Mouse (Mus musculus) cortical plate, adult 2 months (tissue): ENCODE results near the gene Gabra4. TPM values are rescaled to one million over a fixed set of nuclear protein-coding genes. Genes with fewer than 3 reads are reported as not detected.

Experiments
- H3K27ac ChIP-seq: fragments of 200-500 bp; 2 replicates; pipeline ENCODE4 v1.5.1; 2012; ENCODE audit warnings: low read length, control low read depth, inconsistent platforms; ENCODE audit not compliant: insufficient read depth
- H3K4me1 ChIP-seq: fragments of 200-500 bp; 2 replicates; pipeline ENCODE4 v1.6.1; 2011; ENCODE audit warnings: low read length; ENCODE audit not compliant: control insufficient read depth, insufficient read depth
- H3K4me3 ChIP-seq: fragments of 200-500 bp; 2 replicates; pipeline ENCODE4 v1.5.1; 2011; ENCODE audit warnings: mild to moderate bottlenecking, low read length, control low read depth; ENCODE audit not compliant: insufficient read depth
- CTCF ChIP-seq: fragments of 200-500 bp; IDR thresholded peaks from 2 replicates; pipeline ENCODE4 v1.5.1; 2011; ENCODE audit warnings: mild to moderate bottlenecking, control low read depth, low read length; ENCODE audit not compliant: insufficient read depth; ENCODE audit errors: extremely low read depth
- POLR2A ChIP-seq: fragments of 200-500 bp; IDR thresholded peaks from 2 replicates; pipeline ENCODE4 v1.6.1; 2011; ENCODE audit warnings: mild to moderate bottlenecking, low read length, control low read depth; ENCODE audit not compliant: insufficient read depth; ENCODE audit errors: extremely low read depth
- polyA plus RNA-seq: library from polyadenylated mRNA; depleted of rRNA; stranded (reverse); fragments of >200 nt; gene quantifications from 2 replicates; pipeline ENCODE4 v1.2.3, GENCODE M21; 2012; rRNA removed

The Gabra4 gene
- polyA plus RNA-seq = 55.4 and 56.4 TPM in 2 replicates

DNA sequence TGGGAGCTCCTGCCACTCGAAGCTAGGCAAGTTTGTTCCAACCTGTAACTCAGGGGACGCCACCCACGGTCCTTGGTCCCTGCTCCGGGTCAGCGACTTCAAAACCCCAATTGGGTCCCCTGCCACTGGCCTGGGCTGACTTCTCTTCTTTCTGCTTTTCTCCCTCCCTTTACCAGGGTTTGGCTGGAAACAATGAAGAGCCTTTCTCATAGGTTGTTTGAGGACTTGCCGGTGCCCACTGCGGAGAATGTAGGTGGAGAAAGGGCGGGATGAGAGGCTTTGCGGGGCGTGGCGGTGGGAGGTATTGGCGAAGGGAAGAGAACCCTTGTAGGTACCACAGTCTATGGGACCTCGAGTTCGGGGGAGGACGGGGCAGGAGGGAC, at the start of gene Gabra4:
Gabra4 (minus strand) TSS at position 194 of the 383 bp plus-strand sequence.
- H3K27ac ChIP-seq = peak within 1 kb of the TSS; percentile 58
- H3K4me1 ChIP-seq = peaks cover 4% of the 10 kb centered on the region; the same call in 1 of the 2 replicates
- H3K4me3 ChIP-seq = peak within 1 kb of the TSS; percentile 98
- no peak for TF ChIP-seq CTCF
- TF ChIP-seq POLR2A = no peak

DNA sequence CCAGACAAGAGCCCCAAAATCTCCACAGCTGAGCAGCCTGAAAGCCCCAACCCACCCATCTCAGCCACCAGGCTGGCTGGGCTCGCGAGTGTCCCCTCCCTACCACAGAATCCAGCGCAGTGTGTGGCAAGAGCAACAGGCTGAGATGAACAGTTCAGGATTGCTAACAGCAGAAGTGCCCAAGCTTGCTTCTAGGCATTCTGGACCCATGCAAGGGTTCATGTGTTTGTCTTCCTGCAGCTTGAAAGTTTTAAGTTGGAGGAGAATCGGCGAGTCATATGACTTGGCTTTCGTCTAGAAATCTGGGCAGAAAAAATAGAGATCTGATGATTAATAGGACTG, 43.1 kb upstream of the Gabra4 start:
- Histone ChIP-seq H3K4me1 (no peaks in the 10 kb centered on the region), H3K4me3 (peak overlapping the region; percentile 82), H3K27ac (peak overlapping the region; percentile 7)
- TF ChIP-seq POLR2A = no peak
- no peak for TF ChIP-seq CTCF

DNA sequence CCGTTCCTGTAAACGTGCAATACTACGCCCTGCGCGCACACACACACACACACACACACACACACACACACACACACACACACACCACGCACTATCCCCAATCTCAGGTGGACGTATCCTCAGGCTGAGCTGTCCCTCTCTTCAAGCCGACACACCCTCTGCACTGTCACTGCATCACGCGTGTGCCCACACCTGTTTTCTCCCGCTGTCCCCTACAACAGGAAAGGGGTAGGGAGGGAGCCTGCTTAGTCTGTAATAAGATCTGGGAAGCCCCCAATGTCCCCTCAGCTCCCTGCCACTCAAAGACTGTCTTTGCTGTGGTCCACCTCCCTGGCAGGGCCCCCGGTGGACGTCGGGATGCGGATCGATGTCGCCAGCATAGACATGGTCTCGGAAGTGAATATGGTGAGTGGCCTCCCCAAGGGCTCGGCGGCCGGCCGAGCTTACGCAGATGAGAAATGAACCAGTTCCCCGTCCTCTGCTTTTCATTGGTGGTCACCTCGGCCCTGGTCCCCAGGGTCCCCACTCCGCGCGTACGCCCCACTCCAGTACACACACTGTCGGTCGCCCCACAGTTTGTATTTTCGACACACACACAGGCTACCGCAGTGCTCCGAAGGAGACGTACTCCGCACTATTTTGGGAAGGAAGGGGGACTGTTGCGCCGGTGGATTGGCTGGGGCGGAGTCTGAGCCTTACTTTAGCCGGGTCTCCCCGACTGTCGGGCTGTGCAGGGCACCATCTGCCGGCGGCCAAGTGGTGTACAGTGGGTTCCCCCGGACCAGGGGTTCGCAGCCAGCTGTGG, 42.6 kb upstream of the Gabra4 start:
- H3K27ac ChIP-seq = peak overlapping the region; percentile 7
- TF ChIP-seq CTCF = 0 out of 2 replicates have a peak, but pooled peaks have one; percentile 1
- TF ChIP-seq POLR2A = peak; percentile 45; the same call in 1 of the 2 replicates
- H3K4me3 ChIP-seq = peak overlapping the region; percentile 82
- no peaks in the 10 kb centered on the region for H3K4me1 ChIP-seq

DNA sequence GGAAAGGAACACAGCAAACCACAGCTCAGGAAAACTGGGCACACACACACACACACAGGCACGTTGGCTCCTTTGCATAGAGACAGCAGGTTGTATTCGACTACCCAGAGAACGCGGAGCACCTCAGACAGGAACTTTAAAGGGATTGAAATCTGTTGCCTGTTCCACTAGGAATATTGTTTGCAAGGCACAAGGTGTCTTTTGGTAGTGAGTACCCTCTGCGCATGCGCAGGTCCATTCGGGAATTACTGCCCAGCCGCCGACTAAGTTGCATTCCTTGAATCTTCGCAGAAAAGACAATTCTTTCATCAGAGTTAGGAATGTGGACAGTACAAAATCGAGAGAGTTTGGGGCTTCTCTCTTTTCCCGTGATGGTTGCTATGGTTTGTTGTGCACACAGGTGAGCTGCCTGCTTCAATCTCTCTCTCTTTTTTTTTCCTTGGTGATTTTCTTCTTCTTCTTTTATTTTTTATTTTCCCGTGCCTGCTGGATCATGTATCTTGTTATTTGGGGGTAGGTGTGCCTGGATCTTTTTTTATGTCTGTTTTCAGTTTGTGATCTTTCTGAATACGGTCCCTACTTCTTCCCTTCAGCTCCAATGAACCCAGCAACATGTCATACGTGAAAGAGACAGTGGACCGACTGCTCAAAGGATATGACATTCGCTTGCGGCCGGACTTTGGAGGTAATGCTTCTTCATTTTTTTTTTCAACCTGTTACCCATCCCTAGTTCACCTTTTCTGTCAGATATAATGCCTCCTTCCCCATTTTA, 41.8 kb upstream of the Gabra4 start:
- TF ChIP-seq CTCF (no peak), POLR2A (peak; percentile 45; the same call in 1 of the 2 replicates)
- Histone ChIP-seq H3K4me3 (peak overlapping the region; percentile 82), H3K27ac (0 out of 2 replicates have a peak overlapping the region, but pooled peaks have one; percentile 7), H3K4me1 (no peaks in the 10 kb centered on the region)

DNA sequence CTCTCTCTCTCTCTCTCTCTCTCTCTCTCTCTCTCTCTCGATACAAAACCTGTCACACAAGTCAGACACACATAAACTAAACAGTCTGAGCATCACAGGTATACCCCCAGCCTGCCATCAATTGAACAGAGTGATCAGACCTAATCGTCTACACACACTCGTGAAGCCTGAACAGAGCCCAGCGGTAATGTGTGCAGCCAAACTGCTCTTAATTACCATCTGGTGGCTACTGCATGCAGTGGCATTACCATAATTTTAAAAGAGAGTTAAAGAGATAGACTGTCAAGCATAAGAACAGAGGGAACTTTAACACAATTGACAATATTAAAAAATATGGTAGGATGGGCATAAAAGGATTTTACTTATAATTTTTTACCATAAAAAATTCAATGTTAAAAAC, 7.5 kb upstream of the Gabra4 start:
- H3K4me3 ChIP-seq = no peak overlapping the region
- no peak for TF ChIP-seq CTCF
- no peak for TF ChIP-seq POLR2A
- no peak overlapping the region for H3K27ac ChIP-seq
- H3K4me1 ChIP-seq = no peaks in the 10 kb centered on the region

DNA sequence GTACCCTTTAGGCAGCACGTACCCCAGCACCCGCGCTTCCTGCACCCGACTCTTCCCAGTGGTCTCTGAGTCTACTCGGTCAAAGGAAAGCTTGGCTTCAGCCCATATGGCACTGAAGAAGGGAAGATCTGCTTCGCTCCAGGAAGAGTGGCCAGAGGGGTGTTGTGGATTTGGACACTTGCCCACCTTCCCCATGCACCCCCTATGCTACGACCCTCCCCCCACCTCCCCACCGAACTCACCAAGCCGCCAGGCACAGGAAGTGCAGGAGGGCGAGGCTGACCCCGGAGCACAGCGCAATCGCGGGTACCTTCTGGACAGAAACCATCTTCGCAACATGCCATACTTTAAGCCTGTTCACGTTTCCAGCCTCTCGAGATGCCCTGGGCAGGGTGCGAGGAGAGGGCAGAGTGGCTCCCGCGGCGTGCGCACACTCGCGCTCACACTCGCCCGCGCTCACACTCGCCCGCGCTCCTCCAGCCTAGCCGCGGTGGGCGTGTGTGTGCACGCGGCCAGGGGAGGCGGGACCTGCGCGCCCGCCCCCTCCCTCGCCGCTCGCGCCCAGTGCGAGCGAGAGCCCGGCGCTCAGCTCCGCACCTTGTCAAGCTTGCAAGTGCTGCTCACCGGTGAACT, 510 bp downstream of the Gabra4 start, which contains the start of gene Gabrb1:
Gabrb1 (plus strand) TSS at position 632 of the 633 bp plus-strand sequence.
- H3K27ac ChIP-seq = peak within 1 kb of the TSS; percentile 58
- H3K4me3 ChIP-seq = peak within 1 kb of the TSS; percentile 98
- TF ChIP-seq CTCF (no peak), POLR2A (peak; percentile 52; the same call in 1 of the 2 replicates)
- H3K4me1 ChIP-seq = peaks cover 4% of the 10 kb centered on the region; the same call in 1 of the 2 replicates

DNA sequence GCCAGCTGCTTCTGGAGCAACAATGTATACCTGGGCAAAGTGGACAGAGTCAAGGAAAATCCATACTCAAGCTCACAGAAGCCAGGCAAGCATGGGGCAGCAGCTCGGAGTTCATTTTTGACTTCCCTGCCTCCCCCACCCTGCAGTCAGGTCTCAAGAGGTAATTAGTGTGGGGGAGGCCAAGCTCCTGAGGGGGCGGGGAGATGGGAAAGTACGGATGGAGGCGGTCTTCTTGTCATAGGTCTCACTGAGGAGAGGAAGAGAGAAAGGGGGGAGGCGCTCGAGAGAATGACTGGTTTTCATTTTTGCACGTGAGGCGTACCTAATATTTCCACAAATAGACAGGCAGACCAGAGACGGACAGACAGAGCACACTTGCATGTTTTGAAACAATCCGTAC, 1.3 kb downstream of the Gabra4 start:
- Histone ChIP-seq H3K27ac (peak overlapping the region; percentile 58; the same call in 1 of the 2 replicates), H3K4me1 (peaks cover 6% of the 10 kb centered on the region; the same call in 1 of the 2 replicates), H3K4me3 (peak overlapping the region; percentile 98)
- TF ChIP-seq CTCF = no peak

DNA sequence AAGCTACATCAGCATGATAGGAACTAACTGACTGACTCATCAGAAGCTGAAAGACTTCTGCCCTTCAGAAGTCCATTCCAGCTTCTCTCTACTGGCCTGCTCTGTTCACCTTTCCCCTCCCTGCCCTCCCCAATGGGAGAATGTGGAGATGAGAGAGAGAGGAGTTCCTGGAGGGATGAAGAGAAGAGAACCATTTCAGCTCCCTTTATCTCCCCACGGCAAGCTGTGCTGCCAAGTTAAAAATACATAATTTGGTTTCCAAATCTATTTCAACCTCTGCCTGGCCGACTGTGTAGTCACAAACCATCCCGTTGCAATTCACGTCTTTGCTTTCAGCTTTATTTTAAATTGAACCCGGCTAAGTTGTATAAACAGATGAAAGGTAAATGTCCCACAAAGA, 4.1 kb downstream of the Gabra4 start:
- TF ChIP-seq POLR2A = no peak
- no peak for TF ChIP-seq CTCF
- peak overlapping the region; percentile 13; the same call in 1 of the 2 replicates for H3K4me3 ChIP-seq
- peaks cover 6% of the 10 kb centered on the region; the same call in 1 of the 2 replicates for H3K4me1 ChIP-seq
- H3K27ac ChIP-seq = no peak overlapping the region

DNA sequence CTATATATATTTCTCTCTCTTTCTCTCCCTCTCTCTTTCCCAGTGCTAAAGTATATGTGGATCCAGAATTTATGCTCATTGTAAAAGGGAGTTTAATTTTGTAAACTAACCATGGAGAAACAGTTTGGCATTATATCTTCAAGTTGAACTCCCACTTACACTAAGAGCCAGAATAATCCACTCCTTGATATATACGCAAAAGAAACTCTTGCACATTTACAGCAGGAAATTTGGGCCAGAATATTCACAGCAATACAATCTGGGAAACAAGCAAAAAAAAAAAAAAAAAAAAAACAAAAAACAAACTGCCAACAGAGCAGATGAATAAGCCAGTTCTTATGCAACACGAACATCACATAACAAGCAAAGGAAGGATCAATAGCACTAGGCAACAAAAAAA, 10.0 kb downstream of the Gabra4 start:
- Histone ChIP-seq H3K27ac (no peak overlapping the region), H3K4me3 (no peak overlapping the region), H3K4me1 (0 out of 2 replicates have a peak, but pooled peaks cover 2% of the 10 kb centered on the region)
- TF ChIP-seq CTCF (no peak), POLR2A (no peak)
